Mouse (Mus musculus): Measurements from ENCODE around the gene Cxcl2. TPM values are rescaled to one million over a fixed set of nuclear protein-coding genes. Genes with fewer than 3 reads are reported as not detected.
A peak's percentile ranks its signal among the peaks of the same experiment; 100 is the strongest.

Gene Cxcl2
- total RNA-seq, 2 experiments from 2014 or later = not detected

DNA sequence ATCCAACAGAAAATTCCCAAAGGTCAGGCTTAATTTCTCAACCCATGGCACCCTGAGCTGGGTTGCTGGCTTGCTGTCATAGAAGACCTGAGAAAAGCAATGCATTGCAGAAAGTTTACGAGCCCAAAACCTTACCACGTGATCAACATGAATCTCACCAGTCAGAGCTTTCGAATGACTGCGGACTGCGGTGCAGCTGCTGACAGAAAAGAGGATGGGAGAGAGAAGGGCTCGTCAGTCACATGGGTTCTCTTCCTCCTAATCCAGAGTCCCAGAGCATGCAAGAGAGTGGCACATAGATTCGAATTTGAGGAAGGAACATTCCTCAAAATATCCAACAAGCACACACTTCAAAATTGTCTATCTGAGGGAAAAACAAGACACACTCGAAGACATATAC, 9.4 kb upstream of the Cxcl2 start:
- DNase-seq (ENCODE audit: low spot score in 2 of 2) = no peak

GRCm38 (mm10) chr5:90897429-90897828, 6.2 kb upstream of the Cxcl2 start:
- DNase-seq (ENCODE audit: low spot score in 2 of 2) = no peak

GRCm38 (mm10) chr5:90899308-90899707, 4.4 kb upstream of the Cxcl2 start:
- DNase-seq (ENCODE audit: low spot score in 2 of 2) = no peak

DNA sequence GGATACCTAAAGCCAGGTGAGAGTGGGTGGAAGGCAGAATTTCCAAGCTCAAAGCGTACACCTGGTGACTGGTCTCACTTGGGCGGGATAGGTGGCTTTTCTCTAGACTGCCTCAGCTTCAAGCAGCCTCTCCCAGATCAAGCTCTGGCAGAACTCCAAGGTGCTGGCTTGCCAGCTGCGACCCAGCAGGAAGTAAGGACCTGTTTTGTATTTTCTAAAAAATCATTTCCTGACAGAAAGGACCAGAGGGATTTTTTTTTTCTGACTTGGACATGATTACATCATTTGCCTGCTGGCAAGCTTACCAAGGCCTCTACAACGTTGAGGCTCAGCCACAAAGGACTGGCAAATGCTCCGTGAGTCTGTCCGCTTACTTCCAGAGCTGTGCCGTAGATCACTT, 3.5 kb upstream of the Cxcl2 start:
- peak in 1 of 2 experiments; percentile 44 for DNase-seq (ENCODE audit: low spot score in 2 of 2)

GRCm38 (mm10) chr5:90900688-90901087, 3.0 kb upstream of the Cxcl2 start:
- no peak for DNase-seq (ENCODE audit: low spot score in 2 of 2)

GRCm38 (mm10) chr5:90902380-90903260, 1.1 kb upstream of the Cxcl2 start:
- DNase-seq (ENCODE audit: low spot score in 2 of 2) = no peak

DNA sequence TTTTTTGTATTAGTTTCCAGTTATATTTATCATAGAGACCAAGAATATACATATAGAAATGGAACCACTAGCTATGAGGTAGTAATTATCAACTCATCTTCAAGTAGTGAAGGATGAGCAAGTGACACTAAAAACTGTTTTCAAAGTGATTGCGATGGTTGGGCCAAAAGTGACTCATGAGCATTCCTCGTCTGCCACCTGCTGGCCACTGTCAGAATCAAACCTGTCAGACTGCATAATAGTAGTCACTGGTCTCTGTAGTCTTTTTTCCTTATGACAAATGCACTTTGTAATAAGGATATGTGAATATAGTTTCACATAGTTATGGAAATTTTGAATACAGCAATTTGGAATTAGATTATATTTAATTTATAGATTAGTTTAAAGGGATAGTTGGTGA, 5.3 kb downstream of the Cxcl2 start:
- DNase-seq (ENCODE audit: low spot score in 2 of 2) = peak; percentile 75 to 79

- no peak for DNase-seq (ENCODE audit: low spot score in 2 of 2)
Observed at GRCm38 (mm10) chr5:90919495-90919894, 15.8 kb downstream of the Cxcl2 start.

GRCm38 (mm10) chr5:90922958-90923357, 19.3 kb downstream of the Cxcl2 start:
- DNase-seq (ENCODE audit: low spot score in 2 of 2) = no peak

GRCm38 (mm10) chr5:90930546-90930945, 26.9 kb downstream of the Cxcl2 start:
- no peak for DNase-seq (ENCODE audit: low spot score in 2 of 2)

DNA sequence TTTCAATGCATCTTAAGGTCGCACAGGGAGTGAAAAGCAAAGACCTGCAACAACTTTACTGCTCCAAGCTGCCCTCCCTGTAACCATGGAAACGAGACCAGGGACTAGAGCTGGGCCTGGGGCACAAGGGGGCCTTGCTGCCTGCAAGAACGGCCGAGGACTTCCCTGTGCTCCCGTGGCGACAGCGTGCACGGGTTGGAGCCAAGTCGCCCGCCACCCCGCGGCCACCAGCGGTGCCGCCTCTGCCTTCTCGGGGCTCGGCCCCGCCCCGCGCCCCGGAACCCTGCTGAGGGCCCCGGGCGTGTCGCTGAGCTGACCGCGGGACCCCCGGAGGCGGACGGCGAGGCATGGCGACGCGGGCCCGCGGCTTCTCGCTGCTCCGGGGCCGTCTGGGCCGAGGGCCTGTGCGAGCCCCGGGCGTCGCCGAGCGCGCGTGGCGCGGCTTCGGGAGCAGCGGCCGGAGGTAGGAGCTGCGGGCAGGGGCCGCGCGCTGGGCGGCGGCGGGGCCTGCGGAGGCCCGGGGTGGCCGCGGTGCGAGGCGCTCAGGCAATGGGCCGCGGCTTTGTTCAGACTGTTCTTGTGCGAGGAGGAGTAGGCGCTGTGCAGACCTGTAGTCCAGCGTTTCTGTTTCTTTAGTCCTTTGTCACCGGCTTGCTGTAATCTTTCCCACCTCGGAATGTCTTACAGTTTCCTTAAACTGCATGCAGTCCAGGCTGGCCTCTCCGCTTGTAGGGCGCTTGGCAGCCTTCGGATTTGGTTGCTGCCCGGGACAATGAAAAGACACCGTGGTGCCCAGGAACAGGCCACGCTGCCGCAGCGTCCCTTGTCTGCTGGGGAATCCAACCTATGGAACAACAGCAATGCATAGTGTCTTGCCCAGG, 27.5 kb downstream of the Cxcl2 start, which contains the start of gene Mthfd2l:
Mthfd2l (plus strand) TSS at position 147 of the 881 bp plus-strand sequence.
- DNase-seq (ENCODE audit: low spot score in 2 of 2) = peak; percentile 81 to 88

GRCm38 (mm10) chr5:90931911-90932310, 28.2 kb downstream of the Cxcl2 start:
- no peak for DNase-seq (ENCODE audit: low spot score in 2 of 2)

GRCm38 (mm10) chr5:90936706-90937105, 33.0 kb downstream of the Cxcl2 start:
- no peak for DNase-seq (ENCODE audit: low spot score in 2 of 2)

GRCm38 (mm10) chr5:90945453-90945852, 41.8 kb downstream of the Cxcl2 start:
- no peak for DNase-seq (ENCODE audit: low spot score in 2 of 2)

- no peak for DNase-seq (ENCODE audit: low spot score in 2 of 2)
Observed at GRCm38 (mm10) chr5:90949499-90949898, 45.8 kb downstream of the Cxcl2 start.

DNA sequence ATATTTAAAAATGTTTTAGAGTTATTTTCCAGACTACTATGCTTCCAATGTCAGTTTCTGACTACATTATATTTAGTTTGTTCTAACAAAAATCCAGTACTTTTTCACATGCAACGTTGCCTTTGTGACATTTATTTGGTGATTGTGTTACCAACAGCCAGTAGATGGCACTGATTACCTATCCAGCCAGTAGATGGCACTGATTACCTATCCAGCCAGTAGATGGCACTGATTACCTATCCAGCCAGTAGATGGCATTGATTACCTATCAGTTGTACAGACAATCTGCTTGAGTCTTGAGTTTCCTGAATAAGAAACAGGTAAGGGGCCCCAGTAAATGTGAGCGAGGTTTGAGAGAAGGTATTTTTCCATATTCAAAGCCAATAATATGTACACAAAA, 47.8 kb downstream of the Cxcl2 start:
- DNase-seq (ENCODE audit: low spot score in 2 of 2) = peak; percentile 37 to 58

DNA sequence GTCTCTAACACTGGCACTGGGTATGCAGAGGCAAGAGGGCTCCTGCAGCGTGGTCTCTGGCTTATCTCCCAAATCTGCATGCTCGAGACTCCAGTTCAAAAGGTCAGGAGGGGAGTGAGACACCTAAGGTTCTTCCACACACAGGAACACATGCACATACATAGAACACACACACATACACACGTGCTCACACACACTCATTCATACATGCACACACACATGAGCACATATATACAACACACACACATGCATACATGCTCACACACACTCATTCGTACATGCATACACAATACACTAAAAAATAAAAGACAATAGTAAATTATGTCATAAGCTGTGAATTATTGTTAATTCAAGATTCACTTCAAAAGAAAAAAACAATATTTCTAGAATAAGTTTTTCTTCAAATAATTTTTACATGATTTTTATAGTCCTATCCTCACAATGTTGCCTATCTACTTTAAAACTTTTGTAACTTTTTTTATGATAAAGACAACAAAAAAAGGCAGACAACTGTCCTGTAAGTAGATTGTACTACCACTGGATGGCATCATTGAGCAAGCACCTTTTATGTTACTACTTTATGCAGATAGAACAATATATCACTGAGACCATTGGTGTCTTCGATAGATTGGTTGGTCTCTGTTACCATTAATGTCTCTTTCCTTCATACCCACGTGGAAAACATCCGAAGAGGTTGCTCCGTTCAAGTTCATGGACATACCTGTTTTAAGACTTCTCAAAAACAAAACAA, 49.2 kb downstream of the Cxcl2 start:
- no peak for DNase-seq (ENCODE audit: low spot score in 2 of 2)
